Mouse (Mus musculus): ENCODE data around the gene Ptges3l.
A peak's percentile ranks its signal among the peaks of the same experiment; 100 is the strongest.
"Not testable (repeated sequence)": the region's sequence is repeated elsewhere in the genome, so short reads cannot be mapped to it uniquely, and the experiment has no call there.

Gene Ptges3l

GRCm38 (mm10) chr11:101457631-101458030, 32.5 kb upstream of the Ptges3l start:
- no peak for DNase-seq (ENCODE audit: low spot score in 2 of 2)

GRCm38 (mm10) chr11:101455627-101456026, 30.5 kb upstream of the Ptges3l start:
- DNase-seq (ENCODE audit: low spot score in 2 of 2), result no peak

- no peak for DNase-seq (ENCODE audit: low spot score in 2 of 2)
Observed at GRCm38 (mm10) chr11:101454702-101455101, 29.6 kb upstream of the Ptges3l start.

- peak in 1 of 2 experiments; percentile 34 for DNase-seq (ENCODE audit: low spot score in 2 of 2)
Observed at GRCm38 (mm10) chr11:101452093-101452774, 27.1 kb upstream of the Ptges3l start.

- DNase-seq (ENCODE audit: low spot score in 2 of 2), result no peak
Observed at GRCm38 (mm10) chr11:101451536-101451935, 26.4 kb upstream of the Ptges3l start.

GRCm38 (mm10) chr11:101450394-101450793, 25.3 kb upstream of the Ptges3l start:
- DNase-seq (ENCODE audit: low spot score in 2 of 2), result no peak

- DNase-seq (ENCODE audit: low spot score in 2 of 2), result not testable (repeated sequence)
Observed at GRCm38 (mm10) chr11:101449596-101449995, 24.5 kb upstream of the Ptges3l start.

- no peak for DNase-seq (ENCODE audit: low spot score in 2 of 2)
Observed at GRCm38 (mm10) chr11:101448899-101449298, 23.8 kb upstream of the Ptges3l start.

- peak in 1 of 2 experiments; percentile 61 for DNase-seq (ENCODE audit: low spot score in 2 of 2)
Observed at GRCm38 (mm10) chr11:101448274-101448746, 23.2 kb upstream of the Ptges3l start, which contains the start of gene Ifi35. Gene Ifi35 (plus strand): TSS chr11:101448407.

GRCm38 (mm10) chr11:101447786-101448185, 22.7 kb upstream of the Ptges3l start:
- no peak for DNase-seq (ENCODE audit: low spot score in 2 of 2)

GRCm38 (mm10) chr11:101446860-101447259, 21.7 kb upstream of the Ptges3l start:
- not testable (repeated sequence) for DNase-seq (ENCODE audit: low spot score in 2 of 2)

- DNase-seq (ENCODE audit: low spot score in 2 of 2), result no peak
Observed at GRCm38 (mm10) chr11:101446319-101446718, 21.2 kb upstream of the Ptges3l start.

GRCm38 (mm10) chr11:101442760-101443159, 17.6 kb upstream of the Ptges3l start:
- no peak for DNase-seq (ENCODE audit: low spot score in 2 of 2)

GRCm38 (mm10) chr11:101442127-101442693, 17.1 kb upstream of the Ptges3l start, which contains the start of gene Rpl27:
Gene Rpl27 (plus strand): TSS chr11:101442298.
- peak; percentile 95 to 98 for DNase-seq (ENCODE audit: low spot score in 2 of 2)

GRCm38 (mm10) chr11:101441450-101442126, 16.5 kb upstream of the Ptges3l start:
- DNase-seq (ENCODE audit: low spot score in 2 of 2), result not testable (repeated sequence)

GRCm38 (mm10) chr11:101438006-101438405, 12.9 kb upstream of the Ptges3l start:
- DNase-seq (ENCODE audit: low spot score in 2 of 2), result not testable (repeated sequence)

GRCm38 (mm10) chr11:101436916-101437315, 11.8 kb upstream of the Ptges3l start:
- DNase-seq (ENCODE audit: low spot score in 2 of 2), result no peak

- DNase-seq (ENCODE audit: low spot score in 2 of 2), result no peak
Observed at GRCm38 (mm10) chr11:101435831-101436230, 10.7 kb upstream of the Ptges3l start.

- no peak for DNase-seq (ENCODE audit: low spot score in 2 of 2)
Observed at GRCm38 (mm10) chr11:101433396-101433795, 8.3 kb upstream of the Ptges3l start.

GRCm38 (mm10) chr11:101431327-101431726, 6.2 kb upstream of the Ptges3l start:
- no peak for DNase-seq (ENCODE audit: low spot score in 2 of 2)

- no peak for DNase-seq (ENCODE audit: low spot score in 2 of 2)
Observed at GRCm38 (mm10) chr11:101426165-101426564, 1.0 kb upstream of the Ptges3l start.

- DNase-seq (ENCODE audit: low spot score in 2 of 2), result no peak
Observed at GRCm38 (mm10) chr11:101424105-101424851, 855 bp downstream of the Ptges3l start, which contains the start of gene Gm27029. Gene Gm27029 (minus strand): TSS chr11:101424796.

All from urinary bladder, postnatal 4 days (tissue).